In the genomic region with DNA sequence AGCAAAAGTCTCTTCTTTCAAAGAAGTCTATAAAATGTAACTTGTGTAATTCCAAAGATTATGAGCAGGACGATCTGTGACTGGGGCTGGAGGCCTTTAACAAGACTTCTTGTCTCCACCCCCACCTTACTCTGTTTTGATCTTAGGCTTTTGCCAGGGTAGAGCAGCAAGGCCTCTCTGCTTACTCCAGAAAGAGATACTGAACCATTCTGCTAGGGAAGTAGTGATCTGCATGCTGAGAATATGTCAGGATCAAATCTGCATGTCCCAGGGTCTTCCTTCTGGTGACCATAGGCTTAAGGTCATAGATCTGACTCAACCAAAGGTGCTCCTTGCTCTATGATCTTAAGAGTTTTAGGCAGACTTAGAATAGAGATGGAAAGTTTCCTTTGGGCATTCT, we compare ENCODE assay signal across 12 mouse cellular contexts.
"Had no signal": no experiment of that assay in that cellular context is flagged by ENCODE, and none has a peak within 500 bp of the region (broad histone marks: within the 10 kb centered on the region; RNA-seq: fewer than 3 reads in every experiment).

No protein-coding gene starts in this region.

- H3K4me1 ChIP-seq: liver, embryonic 15.5 days; megakaryocyte, embryonic 14.5 days; midbrain, embryonic 15.5 days had no signal

- H3K4me3 ChIP-seq: left cerebral cortex, adult 2 months; limb, embryonic 10.5 days; liver, embryonic 15.5 days; megakaryocyte, embryonic 14.5 days; midbrain, embryonic 15.5 days had no signal

- H3K4me2 ChIP-seq: liver, embryonic 11.5 days; liver, embryonic 15.5 days; midbrain, embryonic 11.5 days; midbrain, embryonic 15.5 days had no signal

- H3K9me3 ChIP-seq: limb, embryonic 10.5 days; liver, embryonic 15.5 days; megakaryocyte, embryonic 14.5 days; midbrain, embryonic 15.5 days had no signal

- H3K9ac ChIP-seq: liver, embryonic 15.5 days; midbrain, embryonic 15.5 days had no signal

- H3K36me3 ChIP-seq: limb, embryonic 10.5 days; liver, embryonic 15.5 days; midbrain, embryonic 15.5 days had no signal

- ATAC-seq: midbrain, embryonic 15.5 days had no signal

- DNase-seq: kidney, postnatal 25 days; lung, adult 2 months; thymus, postnatal 25 days had no signal

- H3K27me3 ChIP-seq: liver, embryonic 15.5 days; midbrain, embryonic 15.5 days had no signal

- H3K27ac ChIP-seq: left cerebral cortex, adult 2 months; liver, embryonic 15.5 days; macrophage; midbrain, embryonic 15.5 days; stomach, postnatal 0 days had no signal
